Mouse (Mus musculus): Measurements from ENCODE around the gene Acbd7.

- TF ChIP-seq CTCF (IDR thresholded peaks at IDR 0.05; ENCODE audit: low read depth, low read length) (no peak), POLR2A (IDR thresholded peaks at IDR 0.05; ENCODE audit: extremely low read depth, insufficient read depth, low read length) (no peak)
Observed at GRCm38 (mm10) chr2:3387105-3387860, 51.3 kb downstream of the Acbd7 start.

Measured in liver, adult 2 months (tissue).